Mouse (Mus musculus): ENCODE measurements around the gene Adap1.

Gene Adap1

DNA sequence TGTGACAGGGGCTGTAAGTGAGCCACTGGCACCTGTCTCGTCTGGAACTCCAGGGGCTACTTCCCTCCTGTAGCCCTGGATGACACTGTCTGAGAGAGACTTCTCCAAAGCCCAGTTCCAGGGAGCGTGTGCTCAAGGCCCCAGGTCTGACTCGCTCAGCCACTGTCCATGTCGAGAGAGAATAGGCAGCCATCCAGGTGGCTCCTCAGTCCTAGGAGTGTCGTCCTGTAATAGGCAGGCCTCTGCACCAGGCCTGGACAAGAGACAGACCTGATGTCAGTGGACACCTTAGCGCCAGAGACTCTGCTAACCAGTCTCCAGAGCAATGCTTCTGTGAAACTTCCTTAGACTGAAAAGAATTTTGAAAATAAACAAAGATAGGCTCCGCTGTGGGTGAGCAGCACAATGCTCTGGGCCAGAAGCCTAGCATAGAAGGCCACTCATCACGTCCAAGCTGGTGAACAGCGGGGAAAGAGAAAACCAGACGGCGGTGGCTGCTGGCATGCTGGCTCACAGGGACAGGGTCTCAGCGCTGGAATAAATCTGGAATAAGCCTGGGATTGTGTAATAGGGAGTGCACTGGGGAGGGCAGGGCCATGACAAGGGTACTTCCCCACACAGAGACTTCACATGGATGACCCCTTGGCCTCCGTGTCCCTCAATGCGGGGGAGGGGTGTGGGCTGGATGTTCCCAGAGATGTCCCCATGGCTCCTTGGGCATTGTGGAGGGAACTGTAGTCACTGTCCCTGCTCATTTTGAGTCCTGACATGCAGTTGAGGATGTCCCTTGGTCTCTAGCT lies 39.1 kb downstream of the Adap1 start:
- no peak for DNase-seq (ENCODE audit: low spot score)

DNA sequence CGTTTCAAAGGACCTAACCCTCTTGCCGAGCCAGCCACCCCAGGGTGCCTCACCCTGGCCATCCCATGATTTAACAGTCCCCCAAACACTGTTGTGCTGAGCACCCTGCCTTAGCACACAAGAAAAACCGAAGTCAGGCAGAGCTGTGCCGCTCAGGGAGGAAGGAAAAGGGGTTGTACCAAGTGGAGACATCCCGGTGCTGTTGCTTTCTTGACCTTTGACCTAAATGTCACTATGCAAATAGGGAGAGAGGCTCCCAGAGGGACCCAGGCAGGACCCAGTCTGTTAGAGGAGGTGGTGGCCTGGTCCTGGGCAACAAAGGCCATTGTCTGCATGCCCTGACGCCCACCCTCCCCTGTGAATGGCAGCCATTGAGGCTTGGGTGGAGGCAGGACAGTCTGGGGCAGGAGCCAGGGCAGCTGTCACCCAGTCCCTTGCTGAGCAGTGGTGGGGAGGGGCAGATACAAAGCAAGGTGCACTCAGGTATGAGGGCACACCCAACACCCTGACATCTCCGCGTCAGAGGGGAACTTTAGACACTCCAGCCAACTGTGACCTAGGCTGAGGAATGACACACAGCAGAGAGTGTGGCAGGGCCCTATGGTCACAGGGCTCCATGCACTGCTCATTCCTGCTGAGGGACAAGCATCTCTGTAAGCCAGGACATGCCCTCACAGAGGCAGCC lies 39.9 kb downstream of the Adap1 start:
- no peak for DNase-seq (ENCODE audit: low spot score)

DNA sequence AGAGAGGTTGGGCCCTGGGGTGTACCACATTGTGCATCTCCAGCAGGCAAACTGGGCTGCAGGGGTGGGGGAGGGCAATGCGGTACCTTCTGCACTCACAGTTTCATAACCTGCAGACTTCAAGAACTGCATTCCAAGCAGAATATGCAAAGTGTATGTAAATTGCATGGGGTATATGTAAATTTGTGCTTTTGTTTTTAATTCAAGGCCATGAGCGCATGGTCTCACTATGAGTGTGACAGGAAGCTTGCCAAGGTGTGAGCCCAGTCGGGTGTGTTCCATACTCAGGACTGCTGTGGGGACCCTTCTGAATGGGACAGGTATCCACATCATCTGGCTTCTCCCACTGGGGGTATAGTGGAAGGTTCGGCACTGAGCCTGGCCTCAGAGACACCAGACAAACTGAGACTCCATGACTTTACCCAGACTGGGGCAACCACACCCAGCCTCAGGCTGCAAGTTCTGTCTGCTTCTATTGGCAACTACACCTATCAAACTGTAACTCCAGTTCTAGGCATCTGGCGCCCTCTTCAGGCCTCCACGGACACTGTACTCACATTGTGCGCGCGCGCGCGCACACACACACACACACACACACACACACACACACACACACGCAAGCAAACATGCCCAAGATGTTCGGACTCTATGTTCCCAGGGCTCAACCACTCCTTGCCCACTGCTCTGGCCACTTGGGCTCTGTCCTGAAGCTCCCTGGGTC lies 41.8 kb downstream of the Adap1 start:
- DNase-seq (ENCODE audit: low spot score), result no peak

DNA sequence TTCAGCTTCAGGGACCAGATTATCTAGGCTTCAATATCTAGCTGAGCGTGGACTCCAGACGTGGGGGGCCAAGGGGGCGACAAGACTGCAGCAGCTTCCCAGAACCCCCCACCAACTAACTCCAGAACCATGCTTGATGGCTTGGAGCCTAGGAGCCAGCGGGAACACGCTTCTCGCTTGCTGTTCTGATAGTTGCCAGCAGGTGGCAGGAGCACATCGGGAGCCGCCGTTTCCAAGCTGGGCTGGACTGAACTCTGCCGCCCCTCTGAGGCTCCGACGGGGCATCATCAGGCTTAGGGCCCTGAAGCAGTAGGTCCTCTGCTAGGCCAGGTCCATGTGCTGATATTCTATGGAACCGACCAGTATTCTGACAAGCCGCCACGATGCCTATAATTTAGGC lies 43.2 kb downstream of the Adap1 start:
- DNase-seq (ENCODE audit: low spot score), result peak; percentile 86

DNA sequence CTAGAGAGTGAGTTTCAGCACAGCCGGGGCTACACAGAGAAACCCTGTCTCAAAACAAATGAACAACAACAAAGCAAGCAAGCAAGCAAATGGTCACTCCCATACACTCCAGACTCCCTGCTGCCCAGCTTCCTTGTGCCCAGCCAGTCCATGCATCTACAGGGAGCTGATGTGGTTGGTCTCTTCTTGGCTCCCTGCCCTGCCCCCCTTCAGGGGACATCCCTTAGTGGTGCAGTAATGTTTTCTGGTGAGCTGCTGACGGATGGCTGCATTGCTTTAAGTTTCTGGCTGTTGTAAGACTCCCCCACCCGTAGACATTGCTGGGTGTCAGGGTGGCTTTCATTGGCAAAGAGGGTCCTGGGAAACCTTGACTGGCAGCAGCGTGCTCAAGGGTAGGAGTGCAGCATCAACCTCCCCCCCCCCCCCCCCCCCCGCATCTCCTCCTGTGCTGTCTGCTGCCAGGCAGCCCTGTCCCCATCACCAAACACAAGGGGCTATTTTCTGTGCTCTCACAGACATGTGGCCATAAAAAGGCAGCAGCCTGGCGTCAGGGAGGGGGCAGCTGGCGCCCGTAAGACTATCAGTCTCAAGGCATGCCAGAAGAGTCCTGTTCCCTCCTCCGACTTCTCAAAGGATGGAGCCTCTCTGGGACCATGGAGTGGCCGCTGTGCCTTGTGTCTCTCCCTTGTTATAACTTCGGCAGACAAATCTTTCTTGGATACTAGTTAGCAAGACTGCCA lies 43.9 kb downstream of the Adap1 start:
- no peak for DNase-seq (ENCODE audit: low spot score)

DNA sequence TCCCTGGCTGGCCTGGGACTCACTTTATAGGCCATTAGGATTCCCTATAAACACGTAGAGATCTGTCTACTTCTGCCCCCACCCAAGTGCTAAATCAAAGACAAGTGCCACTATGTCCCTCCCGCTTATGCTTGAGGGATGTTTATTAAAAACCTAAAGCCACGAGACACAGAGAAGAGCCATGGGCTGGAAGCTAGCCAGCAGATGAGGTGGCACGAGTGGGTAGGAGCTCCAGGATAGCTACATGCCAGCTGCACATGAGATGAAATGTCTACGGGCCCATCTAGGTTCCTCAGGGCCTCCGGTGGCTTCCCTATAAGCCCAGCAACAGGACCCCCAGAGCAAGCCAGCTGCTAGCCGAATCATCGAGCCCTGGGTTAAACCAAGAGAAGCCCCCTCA lies 48.1 kb downstream of the Adap1 start:
- no peak for DNase-seq (ENCODE audit: low spot score)

DNA sequence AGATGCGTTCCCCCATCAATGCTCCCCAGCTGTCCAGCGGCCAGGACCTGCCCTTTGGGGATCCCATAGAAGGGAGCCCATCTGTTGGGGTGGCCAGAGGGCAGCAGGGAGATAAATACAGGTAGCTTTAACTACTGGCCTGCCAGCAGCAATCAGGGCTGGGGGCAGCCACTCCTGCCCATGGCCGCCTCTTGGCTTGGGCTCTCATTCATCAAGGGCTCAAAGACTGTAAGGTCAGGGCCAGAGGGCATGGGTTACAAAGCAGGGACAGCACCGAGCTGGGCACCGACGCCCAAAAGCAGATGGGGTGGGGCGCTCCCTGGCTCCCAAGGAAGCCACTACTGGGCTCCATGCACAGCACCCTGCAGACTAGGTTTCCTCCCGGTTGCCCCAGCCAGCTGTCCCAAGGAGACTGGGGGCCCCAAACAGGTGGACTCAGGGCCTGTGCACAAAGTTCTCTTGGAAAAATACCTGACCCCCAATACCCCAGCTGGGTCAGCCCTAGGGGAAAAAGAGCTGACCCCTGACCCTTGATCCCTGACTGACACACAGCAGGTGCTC lies 53.3 kb downstream of the Adap1 start:
- no peak for DNase-seq (ENCODE audit: low spot score)

DNA sequence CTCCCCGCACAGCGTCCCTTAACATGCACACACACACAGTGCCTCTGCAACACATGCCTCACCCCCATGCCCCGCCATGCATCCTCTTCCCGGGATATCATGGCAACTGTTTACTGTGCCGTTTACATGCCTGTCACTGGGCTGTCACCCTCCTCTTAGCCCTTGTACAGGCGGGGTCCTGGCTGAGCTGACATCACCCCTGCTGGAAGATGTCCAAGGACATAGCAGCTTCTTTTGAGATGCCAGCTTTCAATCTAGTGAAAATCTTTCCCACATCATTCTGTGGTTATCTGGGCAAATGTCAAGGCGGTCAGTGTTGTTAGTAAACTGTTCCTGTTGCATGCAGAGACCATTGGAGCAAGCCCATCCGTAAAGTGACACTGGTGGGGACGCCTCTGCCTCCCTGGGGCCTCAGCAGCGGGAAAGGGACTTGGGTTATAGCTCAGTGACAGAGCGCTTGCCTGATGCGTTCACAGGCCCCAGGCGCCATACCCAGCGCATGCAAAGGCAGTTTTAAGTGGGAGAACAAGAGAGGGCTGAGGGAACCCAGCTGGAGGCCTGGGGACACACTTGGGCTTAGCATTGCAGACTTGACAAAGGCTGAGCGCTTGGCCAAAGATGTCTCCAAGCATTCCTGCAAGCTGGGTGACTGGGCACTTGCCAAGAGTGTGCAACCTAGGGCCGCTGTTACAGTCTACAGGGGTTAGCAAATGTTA lies 54.5 kb downstream of the Adap1 start:
- DNase-seq (ENCODE audit: low spot score), result no peak

DNA sequence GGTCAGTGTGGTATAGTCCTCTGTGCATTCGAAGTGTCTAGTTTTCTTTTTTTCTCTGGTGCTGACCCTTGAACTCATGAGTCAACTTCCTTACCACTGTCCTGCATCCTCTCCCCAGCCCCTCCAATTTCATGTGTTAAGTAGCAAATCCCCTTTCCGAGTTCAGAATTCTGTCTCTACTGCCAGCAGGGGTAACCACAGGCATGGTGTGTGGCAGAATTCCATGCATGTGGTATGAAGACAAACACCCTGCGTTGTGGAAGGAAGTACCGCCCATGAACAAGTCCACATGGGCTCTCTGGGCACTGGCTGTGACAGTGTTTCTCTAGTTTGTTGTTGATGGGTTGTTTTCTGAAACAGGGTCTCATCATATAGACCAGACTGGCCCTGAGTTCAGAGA lies 57.8 kb downstream of the Adap1 start:
- no peak for DNase-seq (ENCODE audit: low spot score)

DNA sequence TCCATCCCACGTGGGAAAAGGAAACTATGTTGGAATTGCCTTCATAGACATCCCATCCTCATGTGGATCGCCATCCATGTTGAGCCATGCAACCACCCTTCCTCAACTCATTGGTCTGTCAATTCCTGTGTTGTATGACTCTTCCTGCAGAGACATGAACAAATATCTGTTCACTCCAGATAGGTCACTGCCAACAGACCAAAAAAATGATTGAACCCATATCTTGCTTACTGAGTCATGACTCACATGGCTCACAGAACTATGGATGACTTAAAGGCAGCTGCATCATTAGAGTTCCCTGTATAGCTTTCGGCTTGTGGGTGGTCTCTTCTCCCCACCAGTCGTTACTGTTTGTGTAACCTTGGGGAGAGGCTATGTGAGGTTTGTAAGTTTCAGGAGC lies 64.0 kb downstream of the Adap1 start:
- no peak for DNase-seq (ENCODE audit: low spot score)

DNA sequence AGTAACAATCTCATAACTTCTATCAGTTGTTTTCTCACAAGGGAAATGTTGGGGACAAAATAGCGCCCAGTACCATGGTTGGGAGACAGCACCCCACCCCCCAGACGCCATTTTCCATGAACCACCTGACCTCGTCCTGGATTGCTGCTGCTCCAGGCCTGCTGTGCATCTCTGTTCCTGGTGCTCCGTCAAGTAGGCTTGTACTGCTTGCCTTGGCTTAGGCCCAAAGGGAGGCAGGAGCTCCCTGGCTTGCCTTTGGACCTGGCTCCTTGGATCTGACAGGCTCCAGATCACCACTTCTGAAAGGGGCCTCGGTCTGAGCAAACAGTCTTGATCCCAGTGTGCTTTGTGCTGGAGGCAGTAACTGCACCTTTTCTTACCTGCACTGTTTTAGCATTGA lies 65.6 kb downstream of the Adap1 start:
- DNase-seq (ENCODE audit: low spot score), result no peak

DNA sequence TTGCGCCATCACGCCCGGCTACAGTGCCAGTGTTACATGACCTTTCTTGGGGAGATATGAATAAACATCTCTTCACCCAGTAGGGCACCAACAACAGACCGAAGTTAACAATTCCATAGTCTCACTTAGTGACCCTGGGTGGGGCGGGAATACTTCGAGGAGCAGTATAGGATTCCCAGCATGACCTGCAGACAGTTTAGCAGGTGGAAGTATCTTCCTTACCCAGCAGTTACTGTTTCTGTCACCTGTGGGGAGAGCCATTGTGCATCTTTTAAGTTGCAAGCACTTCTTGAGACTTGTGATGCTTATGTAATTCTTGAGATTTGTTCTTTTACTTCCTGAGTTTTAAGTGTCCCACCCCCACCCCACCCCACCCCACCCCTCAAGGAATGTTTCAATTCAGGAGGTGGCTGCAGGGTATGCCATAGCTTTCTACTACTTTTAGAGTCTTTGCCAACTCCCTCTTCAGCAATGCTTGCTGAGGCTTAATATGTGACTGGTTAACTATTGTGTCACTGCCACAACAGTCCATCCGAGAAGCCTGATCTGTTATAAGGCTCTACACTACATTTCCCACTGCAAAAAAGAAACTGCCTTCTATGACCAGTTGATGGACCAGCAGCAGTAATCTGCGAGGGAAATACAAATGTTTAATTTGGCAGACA lies 66.9 kb downstream of the Adap1 start:
- no peak for DNase-seq (ENCODE audit: low spot score)

DNA sequence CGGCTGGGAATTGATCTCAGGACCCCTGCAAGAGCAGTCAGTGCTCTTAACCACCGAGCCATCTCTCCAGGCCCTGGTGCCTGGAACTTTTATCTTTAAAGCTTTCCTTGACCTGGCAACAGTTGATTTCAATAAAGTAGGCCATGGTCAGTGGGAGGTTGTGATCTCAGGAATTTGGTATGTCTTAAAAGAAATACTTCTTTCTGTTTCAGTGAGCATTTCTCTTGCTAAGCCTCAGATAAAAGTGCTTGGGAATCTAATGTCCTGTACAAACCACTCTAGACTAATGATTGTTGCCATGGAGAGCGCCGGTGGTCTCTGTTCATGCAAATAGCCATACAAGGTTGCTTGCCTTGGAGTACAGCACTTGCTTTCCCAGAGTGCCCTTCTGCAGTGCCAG lies 67.6 kb downstream of the Adap1 start:
- no peak for DNase-seq (ENCODE audit: low spot score)

DNA sequence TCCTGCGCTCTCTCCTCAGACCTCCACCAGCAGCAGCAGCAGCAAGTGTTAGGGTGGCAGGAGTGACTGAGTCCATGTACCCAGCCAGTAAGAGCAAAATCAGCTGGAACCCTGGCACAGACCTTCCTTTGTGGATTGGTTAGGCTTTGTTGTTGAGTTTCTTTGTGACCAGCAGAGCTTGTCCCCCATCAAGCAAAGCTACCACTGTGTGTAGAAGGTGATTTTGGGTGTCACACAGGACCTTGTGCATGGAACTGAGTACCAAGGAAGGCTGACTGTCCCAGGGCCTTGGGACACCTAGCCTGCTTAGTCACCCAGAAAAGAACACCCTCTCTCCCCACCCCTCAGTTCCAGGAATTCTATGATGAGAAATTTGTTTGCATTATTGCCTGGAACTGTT lies 68.2 kb downstream of the Adap1 start:
- DNase-seq (ENCODE audit: low spot score), result no peak

DNA sequence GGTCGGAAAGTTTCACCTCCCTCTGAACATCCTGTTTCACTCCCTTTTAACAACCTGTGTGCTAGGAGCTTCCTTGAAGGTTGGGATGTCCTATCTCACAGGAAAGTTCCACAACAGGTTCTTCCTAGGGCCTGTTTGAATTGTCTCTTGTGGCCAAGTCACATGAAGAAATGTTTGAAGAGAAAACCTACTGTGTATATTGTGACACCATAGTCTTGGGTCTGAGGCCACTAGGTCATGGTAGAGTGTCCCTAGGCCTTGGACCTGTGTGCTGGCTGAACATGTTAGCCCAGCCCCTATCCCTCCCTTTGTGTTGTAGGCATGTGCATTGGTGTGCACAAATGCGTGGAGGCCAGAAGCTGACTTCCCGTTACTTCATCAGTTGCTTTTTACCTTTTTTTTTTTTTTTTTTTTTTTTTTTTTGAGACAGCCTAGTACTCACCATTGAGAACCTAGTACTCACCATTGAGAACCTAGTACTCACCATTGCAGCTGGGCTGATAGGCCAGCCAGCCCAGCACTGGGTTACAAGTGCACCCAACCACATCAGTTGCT lies 69.1 kb downstream of the Adap1 start:
- no peak for DNase-seq (ENCODE audit: low spot score)

DNA sequence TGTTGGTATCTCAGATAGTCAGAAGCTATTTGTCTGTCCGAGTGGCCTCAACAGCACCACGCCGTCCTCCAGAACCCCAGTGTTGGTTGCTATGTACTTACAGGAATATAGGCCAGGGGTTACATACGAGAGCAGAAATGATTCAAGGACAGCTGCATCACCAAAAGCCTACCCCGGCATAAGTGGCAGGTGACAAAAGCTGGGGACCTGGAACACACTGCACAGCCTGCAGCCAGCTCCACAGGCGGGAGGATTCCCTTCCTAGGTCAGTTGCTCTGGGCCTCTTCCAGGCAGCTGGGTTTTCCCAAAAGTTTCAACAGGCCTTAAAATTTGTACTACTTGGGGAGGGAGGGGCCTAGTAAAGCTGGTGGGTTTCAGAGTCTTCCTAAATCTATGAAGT lies 69.6 kb downstream of the Adap1 start:
- no peak for DNase-seq (ENCODE audit: low spot score)

DNA sequence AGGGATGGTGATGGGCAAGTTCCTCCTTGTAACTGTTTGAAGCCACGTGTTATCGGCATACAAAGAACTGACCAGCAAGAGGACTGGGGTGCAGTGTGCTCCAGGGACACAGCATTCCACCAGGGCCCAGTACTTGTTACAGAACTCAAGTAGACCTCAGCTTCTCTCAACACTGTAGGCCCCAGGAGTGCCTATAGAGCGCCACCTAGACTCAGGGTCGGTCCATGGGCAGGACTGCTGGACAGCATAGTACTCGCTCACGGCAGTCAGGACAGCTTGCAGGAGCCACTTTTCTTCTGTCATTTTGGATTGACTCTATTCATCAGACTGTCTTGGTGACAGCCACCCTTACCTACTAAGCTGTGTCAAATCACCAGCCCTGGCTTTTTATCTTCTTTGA lies 70.5 kb downstream of the Adap1 start:
- DNase-seq (ENCODE audit: low spot score), result no peak

DNA sequence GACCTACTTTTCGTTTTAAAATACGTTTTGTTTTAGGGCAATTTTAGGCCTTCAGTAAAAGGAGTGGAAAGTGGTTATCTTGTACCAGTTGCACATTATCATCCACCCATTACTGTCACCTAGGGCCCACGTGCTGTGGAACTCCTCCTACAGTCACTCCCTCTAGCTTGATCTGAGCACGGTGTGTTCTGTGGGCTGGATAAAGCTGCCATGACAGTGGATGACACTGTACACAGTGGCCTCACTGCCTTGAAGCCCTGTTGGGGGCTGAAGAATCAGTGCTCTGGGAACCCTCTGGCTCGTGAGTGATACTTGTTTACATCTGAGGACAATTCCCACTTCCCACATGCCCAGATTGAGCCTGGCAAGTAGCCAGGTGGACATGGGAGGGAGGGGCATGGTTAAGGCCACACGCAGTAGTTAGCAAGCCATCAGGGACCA lies 72.1 kb downstream of the Adap1 start:
- no peak for DNase-seq (ENCODE audit: low spot score)

DNA sequence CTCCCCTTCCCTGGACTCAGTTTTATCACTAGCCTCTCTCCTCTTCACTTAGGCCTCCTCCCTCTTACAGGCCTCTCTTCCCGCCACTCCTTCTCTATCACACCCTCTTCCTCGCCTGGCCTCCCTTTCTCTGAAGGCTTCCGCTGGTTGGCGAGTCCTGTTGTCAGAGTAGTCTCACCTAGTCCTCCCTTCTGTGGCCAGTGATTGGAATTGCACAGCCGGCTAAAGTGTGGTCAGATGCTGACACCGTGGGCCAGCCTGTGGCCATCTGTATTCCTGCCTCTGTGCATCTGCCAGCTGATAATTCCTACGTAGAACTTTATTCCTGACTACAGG lies 72.5 kb downstream of the Adap1 start:
- DNase-seq (ENCODE audit: low spot score), result no peak

DNA sequence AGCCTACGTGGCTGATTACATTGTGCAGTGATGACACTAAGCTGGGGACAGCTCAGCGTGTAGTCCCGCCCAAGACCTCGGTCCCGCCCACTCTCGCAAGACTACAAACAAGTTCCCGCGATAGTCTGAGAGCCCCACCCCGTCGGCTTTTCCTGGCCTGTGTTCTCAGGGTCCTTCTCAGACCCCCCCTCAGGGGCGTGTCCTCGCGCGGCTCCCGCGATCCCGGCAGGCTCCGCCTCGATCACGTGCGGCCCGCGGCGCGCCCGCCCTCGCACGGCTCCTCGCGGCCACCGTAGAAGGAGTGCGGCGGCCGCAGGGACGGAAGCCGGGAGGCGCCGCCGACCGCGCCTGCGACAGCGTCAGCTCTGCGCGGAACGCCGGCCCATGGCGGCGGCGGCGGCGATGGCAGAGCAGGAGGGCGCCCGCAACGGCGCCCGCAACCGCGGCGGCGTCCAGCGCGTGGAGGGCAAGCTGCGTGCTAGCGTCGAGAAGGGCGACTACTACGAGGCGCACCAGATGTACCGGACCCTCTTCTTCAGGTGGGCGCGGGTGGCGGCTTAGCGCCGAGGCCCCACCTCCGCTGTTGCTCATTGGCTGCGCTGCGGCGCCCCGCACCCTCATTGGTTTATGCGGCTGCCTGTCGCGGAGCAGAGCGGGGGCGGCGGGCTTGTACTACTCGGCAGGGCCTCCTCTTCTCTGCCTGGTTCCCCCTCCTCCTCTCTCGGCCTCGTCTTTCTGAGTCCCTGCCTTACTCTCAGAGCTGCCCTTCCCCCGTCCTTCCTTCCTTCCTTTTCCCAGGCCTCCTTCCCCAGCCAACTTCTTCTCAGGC lies 73.1 kb downstream of the Adap1 start, which contains the start of gene Get4:
Get4 (plus strand) TSS at position 244 of the 829 bp plus-strand sequence.
- peak; percentile 92 for DNase-seq (ENCODE audit: low spot score)

Data from ovary, postnatal 10 days (tissue).